Mouse (Mus musculus) neural tube, embryonic 15.5 days (tissue): ENCODE results near the gene Zpld1. TPM values are rescaled to one million over a fixed set of nuclear protein-coding genes. Genes with fewer than 3 reads are reported as not detected.

Source experiments
- ATAC-seq: fragments of 200-750 bp; cut with Nextera tagmentation; 2 replicates; pipeline ENCODE4 v1.8.0; 2017; ENCODE audit warnings: mild to moderate bottlenecking, moderate TSS enrichment, moderate library complexity; ENCODE audit not compliant: low FRiP score
- H3K27ac ChIP-seq: fragments of 300-500 bp; sonication (generic); replicated peaks from 2 replicates; pipeline ENCODE4 v1.5.1; 2015; ENCODE audit warnings: mild to moderate bottlenecking, inconsistent platforms
- H3K27me3 ChIP-seq: fragments of 300-500 bp; sonication (generic); replicated peaks from 2 replicates; pipeline ENCODE4 v1.6.1; 2015; ENCODE audit warnings: inconsistent platforms
- H3K36me3 ChIP-seq: fragments of 300-500 bp; sonication (generic); 2 replicates; pipeline ENCODE4 v1.6.1; 2015; ENCODE audit warnings: inconsistent platforms
- H3K4me1 ChIP-seq: fragments of 300-500 bp; sonication (generic); 2 replicates; pipeline ENCODE4 v1.6.1; 2015; ENCODE audit warnings: inconsistent platforms
- H3K4me2 ChIP-seq: fragments of 300-500 bp; sonication (generic); 2 replicates; pipeline ENCODE4 v1.6.1; 2015; ENCODE audit warnings: inconsistent platforms, mild to moderate bottlenecking, moderate library complexity
- H3K4me3 ChIP-seq: fragments of 300-500 bp; sonication (generic); replicated peaks from 2 replicates; pipeline ENCODE4 v1.5.1; 2015; ENCODE audit warnings: mild to moderate bottlenecking, inconsistent platforms
- H3K9ac ChIP-seq: fragments of 300-500 bp; sonication (generic); replicated peaks from 2 replicates; pipeline ENCODE4 v1.6.1; 2015; ENCODE audit warnings: mild to moderate bottlenecking, inconsistent platforms
- H3K9me3 ChIP-seq: fragments of 300-500 bp; sonication (generic); replicated peaks from 2 replicates; pipeline ENCODE4 v1.6.1; 2016; ENCODE audit warnings: inconsistent platforms
- WGBS: fragments of 180-500 bp; shearing (Covaris S2); methylation state at CpG from one replicate; pipeline ENCODE4 v1.1.7; 2015; ENCODE audit warnings: mixed read lengths; 5-methylcytosine and 5-hydroxymethylcytosine counted together
- polyA plus RNA-seq: library from polyadenylated mRNA; unstranded; fragments of >200 nt; fragmentation: Nextera tagmentation; extraction: Ambion mirVana; gene quantifications from 2 replicates; pipeline ENCODE4 v1.2.1, GENCODE M21; 2015

The Zpld1 gene
- 0.72 and 0.97 TPM in 2 replicates for polyA plus RNA-seq

DNA sequence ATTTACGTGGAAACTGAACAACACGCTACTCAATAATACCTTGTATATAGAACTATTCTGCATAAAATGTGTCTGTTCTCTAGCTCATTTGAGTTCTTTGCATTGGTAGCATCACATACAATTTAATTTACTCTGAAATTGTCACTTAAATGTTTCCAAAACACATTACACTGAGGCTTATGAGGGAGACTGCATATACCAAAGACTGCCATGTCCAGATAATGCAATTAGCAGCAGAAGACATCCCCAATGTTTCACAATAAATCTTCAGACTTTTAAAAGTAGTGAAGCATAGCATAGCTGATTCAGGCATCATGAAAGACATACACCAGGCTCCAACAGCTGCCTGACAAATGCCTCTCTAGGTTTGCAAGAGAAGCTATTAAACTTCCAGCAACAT is at the start of gene Zpld1:
TSS of gene Zpld1 (minus strand) at position 101 of the 400 bp plus-strand sequence.
- Histone ChIP-seq H3K9me3 (no peaks in the 10 kb centered on the region), H3K4me3 (no peak within 1 kb of the TSS), H3K36me3 (no peaks in the 10 kb centered on the region), H3K27ac (no peak within 1 kb of the TSS), H3K9ac (no peak within 1 kb of the TSS), H3K4me2 (no peak within 1 kb of the TSS), H3K4me1 (no peaks in the 10 kb centered on the region), H3K27me3 (no peaks in the 10 kb centered on the region)
- 93% methylated on average over 2 of the region's 2 CpGs for WGBS
- no peak for ATAC-seq

DNA sequence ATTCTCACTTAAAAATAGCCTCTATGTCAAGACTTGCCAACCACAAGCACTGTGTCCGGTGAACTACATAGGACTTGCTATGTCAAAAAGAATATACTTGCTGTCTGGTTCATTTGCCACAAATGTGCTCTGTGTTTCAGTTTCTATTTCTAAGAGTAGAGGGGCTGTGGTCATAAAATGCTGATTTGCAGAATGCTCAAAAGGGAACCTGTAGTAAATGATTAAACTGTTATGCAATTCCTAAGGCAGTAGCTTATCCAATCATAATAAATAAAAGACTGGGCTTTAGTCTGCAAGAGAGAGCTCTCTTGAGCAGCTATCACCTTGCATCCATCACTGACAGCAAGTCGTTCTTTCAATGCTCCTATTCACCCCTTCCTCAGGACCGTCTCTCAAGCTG is 47.9 kb upstream of the Zpld1 start:
- WGBS: 62% methylated on average over 3 of the region's 3 CpGs
- ATAC-seq: no peak

DNA sequence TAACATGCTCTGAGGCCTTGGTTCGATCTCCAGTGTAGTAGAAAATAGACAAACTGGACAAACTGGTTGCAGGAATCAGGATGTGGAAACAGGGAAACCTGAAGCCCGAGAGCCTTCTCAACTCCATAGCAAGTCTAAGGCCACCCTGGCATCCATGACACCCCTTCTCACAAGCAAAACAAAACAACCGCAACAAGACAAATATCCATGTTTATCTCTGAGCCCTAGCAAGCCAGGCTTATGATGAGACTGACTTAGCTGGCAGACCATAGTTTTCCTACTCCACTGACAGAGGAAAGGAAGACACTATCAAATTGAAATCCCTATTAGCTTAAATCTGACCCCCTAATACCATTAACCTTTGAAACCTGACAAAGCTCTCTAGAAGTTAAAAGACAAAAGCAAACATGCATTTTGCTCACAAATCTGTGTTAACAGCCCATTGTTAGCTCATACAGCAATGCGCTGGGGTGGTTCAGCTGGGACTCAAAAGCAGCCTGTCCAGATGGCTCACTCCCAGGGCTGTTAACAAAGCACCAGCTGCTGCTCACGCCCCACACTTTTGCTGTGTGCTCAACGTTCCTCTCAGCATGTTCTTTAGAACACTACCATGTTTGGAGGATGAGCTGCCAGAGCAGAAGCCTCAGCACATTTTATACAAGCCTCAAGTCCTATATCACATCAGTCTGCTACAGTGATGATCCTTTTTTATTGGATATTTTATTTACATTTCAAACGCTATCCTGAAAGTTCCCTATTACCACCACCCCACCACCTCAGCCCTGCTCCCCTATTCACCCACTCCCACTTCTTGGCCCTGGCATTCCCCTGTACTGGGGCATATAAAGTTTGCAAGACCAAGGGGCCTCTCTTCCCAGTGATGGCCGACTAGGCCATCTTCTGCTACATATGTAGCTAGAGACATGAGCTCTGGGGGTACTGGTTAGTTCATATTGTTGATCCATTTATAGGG is 24.0 kb upstream of the Zpld1 start:
- Histone ChIP-seq H3K4me2 (no peak overlapping the region), H3K9me3 (no peaks in the 10 kb centered on the region), H3K9ac (no peak overlapping the region), H3K36me3 (no peaks in the 10 kb centered on the region), H3K4me3 (no peak overlapping the region), H3K27ac (no peak overlapping the region), H3K27me3 (no peaks in the 10 kb centered on the region), H3K4me1 (no peaks in the 10 kb centered on the region)
- ATAC-seq: peak; percentile 81
- 35% methylated on average over 8 of the region's 8 CpGs for WGBS

More for the DNA sequence above, 47.9 kb upstream of the Zpld1 start:
- Histone ChIP-seq H3K36me3 (no peaks in the 10 kb centered on the region), H3K4me3 (no peak overlapping the region), H3K9ac (no peak overlapping the region), H3K27me3 (no peaks in the 10 kb centered on the region), H3K27ac (no peak overlapping the region), H3K9me3 (no peaks in the 10 kb centered on the region; the same call in 1 of the 2 replicates), H3K4me2 (no peak overlapping the region), H3K4me1 (no peaks in the 10 kb centered on the region)

DNA sequence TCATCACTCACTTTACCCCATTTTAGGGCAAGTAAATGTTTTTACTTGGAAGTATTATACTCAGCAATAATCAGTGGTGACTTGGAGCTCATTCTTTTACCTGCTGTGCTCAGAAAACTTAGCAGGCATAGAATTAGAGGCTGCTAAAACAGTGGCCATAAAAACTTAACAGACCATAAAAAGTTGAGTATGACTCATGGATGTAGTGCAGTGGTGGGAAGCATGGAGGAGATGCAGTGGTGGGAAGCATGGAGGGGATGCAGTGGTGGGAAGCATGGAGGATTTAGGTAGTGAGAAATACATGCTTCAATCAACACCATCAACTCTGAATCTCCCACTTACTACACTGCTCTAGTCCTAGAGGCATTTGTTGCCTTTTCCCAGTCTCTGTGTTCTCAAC is 19.2 kb upstream of the Zpld1 start:
- Histone ChIP-seq H3K4me3 (no peak overlapping the region), H3K9ac (no peak overlapping the region), H3K27me3 (no peaks in the 10 kb centered on the region), H3K4me2 (no peak overlapping the region), H3K27ac (no peak overlapping the region), H3K36me3 (no peaks in the 10 kb centered on the region), H3K9me3 (no peaks in the 10 kb centered on the region), H3K4me1 (no peaks in the 10 kb centered on the region)
- 0 out of 2 replicates have a peak, but pooled peaks have one; percentile 21 for ATAC-seq

DNA sequence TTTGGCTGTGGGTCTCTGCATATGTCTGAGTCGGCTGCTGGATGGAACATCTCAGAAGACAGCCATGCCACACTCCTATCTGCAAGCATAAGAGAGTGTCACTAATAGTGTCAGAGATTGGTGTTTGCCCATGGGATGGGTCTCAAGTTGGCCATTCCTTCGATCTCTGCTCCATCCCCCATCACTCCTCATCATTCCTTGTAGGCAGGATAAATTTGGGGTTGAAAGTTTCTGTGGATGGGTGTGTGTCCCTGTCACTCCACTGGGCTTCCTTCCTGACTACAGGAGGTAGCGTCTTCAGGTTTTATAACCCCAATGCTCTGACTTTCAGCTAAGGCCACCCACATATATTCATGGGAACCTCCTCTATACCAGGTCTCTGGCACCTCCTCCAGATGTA is 14.3 kb upstream of the Zpld1 start:
- no peak overlapping the region for H3K9ac ChIP-seq
- H3K27me3 ChIP-seq: no peaks in the 10 kb centered on the region
- no peak overlapping the region for H3K27ac ChIP-seq
- H3K4me3 ChIP-seq: no peak overlapping the region
- no peaks in the 10 kb centered on the region for H3K9me3 ChIP-seq
- WGBS: 88% methylated on average over 3 of the region's 3 CpGs
- no peaks in the 10 kb centered on the region for H3K4me1 ChIP-seq
- no peak overlapping the region for H3K4me2 ChIP-seq
- no peaks in the 10 kb centered on the region for H3K36me3 ChIP-seq
- no peak for ATAC-seq

DNA sequence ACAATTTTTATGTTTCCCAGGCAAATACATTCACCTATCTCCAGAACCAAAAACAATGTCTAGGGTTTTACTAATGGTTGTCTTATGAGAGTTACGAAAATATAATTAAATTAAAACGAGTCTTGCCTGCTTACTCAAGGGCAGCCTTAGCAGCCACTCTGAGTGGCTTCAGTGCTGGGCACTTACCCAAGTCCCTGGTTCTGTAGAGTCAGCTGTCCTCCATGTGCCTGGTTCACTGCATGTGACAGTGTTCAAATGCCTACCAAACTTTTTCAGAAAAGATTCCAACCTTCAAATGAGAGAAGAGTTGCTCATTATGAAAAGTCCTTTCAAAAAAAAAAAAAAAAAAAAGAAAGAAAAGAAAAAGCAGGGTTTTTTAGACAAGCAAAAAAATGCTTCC is 15.1 kb downstream of the Zpld1 start:
- no peak overlapping the region for H3K27ac ChIP-seq
- ATAC-seq: no peak
- no peak overlapping the region for H3K4me3 ChIP-seq
- H3K4me1 ChIP-seq: no peaks in the 10 kb centered on the region
- no peaks in the 10 kb centered on the region for H3K9me3 ChIP-seq
- H3K9ac ChIP-seq: no peak overlapping the region
- 82% methylated on average over 2 of the region's 2 CpGs for WGBS
- H3K36me3 ChIP-seq: no peaks in the 10 kb centered on the region
- H3K27me3 ChIP-seq: no peaks in the 10 kb centered on the region
- no peak overlapping the region for H3K4me2 ChIP-seq

DNA sequence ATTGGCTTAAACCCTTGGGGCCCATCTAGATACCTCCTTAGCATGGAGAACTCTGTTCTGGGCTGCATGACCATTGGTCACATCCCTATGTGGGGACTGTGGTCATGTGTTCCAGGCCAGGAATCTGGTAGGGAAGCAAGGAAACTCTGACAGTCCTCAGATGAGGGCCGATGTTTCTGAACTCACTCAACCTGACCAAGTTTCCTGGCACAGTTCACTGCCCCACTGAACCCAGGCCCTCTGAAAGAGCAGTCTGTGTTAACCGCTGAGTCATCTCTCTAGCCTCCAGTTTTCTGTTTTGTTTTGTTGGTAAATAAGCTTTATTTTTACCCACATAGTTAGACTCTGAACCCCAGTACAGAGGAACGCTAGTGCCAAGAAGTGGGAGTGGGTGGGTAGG is 20.3 kb downstream of the Zpld1 start:
- H3K36me3 ChIP-seq: no peaks in the 10 kb centered on the region
- no peak overlapping the region for H3K4me3 ChIP-seq
- no peaks in the 10 kb centered on the region for H3K9me3 ChIP-seq
- no peak overlapping the region for H3K27ac ChIP-seq
- no peak for ATAC-seq
- no peaks in the 10 kb centered on the region for H3K27me3 ChIP-seq
- WGBS: 88% methylated on average over 3 of the region's 3 CpGs
- H3K9ac ChIP-seq: no peak overlapping the region
- H3K4me2 ChIP-seq: no peak overlapping the region
- H3K4me1 ChIP-seq: no peaks in the 10 kb centered on the region

DNA sequence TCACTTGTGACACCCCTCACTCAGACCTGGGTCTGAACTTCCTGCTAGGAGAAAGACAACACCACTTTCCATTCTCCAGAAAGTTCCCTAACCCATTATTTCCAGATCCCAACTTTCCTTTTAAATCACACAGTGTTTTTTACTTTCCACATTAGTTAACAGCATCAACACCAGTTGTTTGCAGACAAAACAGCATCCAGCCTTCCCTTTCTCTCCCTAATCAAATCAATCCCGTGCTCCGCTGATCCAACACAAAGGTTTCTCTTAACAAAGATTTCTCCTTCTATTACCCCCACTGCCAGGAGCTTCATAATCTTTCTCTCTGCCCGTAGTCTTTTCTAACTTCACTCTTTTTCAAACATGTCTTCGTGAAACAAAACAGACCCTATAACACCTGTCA is 32.5 kb downstream of the Zpld1 start:
- Histone ChIP-seq H3K36me3 (no peaks in the 10 kb centered on the region), H3K9ac (no peak overlapping the region), H3K4me1 (no peaks in the 10 kb centered on the region), H3K4me2 (no peak overlapping the region), H3K4me3 (no peak overlapping the region), H3K9me3 (no peaks in the 10 kb centered on the region), H3K27me3 (no peaks in the 10 kb centered on the region), H3K27ac (no peak overlapping the region)
- 15% methylated on average over 4 of the region's 4 CpGs for WGBS
- no peak for ATAC-seq

DNA sequence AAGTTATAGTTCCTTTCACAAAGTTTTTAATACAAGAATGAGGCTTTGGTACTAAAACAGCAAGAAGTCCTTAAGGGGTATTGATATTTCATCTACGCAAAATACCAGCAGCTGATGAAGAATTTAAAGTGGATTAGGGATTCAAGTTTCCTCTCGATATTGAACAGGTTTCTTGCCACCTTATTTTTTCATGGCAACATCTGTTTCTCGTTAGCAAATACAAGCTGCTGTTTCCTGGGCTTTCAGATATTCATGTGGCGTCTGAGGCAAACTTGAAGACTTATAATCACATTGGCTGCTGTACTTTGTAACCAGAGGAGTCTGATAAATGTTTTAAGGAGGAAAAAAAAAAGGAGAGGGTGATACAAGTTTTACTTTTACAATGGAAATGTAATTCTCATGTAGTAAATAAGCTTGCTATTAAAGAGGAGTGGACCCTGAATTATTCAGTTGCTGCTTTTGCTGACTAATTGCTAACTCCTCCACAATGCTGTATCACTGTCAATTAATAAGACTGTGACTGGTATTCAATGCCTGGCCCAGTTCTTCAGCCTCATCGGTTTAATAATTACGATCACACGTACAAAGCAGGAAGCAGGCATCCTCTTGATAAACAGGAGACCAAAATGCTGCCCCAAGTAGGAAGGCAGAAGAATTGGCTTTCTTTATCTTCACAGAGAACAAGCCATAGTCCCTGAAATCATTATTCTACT is 36.8 kb downstream of the Zpld1 start:
- Histone ChIP-seq H3K27ac (no peak overlapping the region), H3K27me3 (no peaks in the 10 kb centered on the region), H3K9me3 (no peaks in the 10 kb centered on the region), H3K4me1 (no peaks in the 10 kb centered on the region), H3K36me3 (no peaks in the 10 kb centered on the region), H3K4me3 (no peak overlapping the region), H3K4me2 (no peak overlapping the region), H3K9ac (no peak overlapping the region)
- WGBS: 71% methylated on average over 7 of the region's 7 CpGs
- no peak for ATAC-seq

DNA sequence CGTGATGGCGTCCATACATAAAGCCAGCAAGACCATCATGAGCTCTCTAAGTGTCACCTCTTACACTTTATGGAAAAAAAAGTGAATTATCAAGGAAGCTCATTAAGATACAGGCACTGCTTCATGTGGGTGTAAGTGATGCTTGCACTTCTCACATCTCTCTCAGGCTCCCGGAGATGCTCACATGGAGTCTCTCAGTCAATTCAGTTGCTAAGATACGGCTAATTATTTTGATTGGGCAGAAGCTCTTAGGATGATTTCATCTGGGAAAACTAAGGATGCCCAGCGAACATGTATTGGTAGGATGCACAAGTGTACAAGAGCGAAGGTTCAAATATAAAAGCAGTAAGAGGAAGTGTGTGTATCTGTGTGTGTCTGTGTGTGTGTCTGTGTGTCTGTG is 38.1 kb downstream of the Zpld1 start:
- no peaks in the 10 kb centered on the region for H3K9me3 ChIP-seq

DNA sequence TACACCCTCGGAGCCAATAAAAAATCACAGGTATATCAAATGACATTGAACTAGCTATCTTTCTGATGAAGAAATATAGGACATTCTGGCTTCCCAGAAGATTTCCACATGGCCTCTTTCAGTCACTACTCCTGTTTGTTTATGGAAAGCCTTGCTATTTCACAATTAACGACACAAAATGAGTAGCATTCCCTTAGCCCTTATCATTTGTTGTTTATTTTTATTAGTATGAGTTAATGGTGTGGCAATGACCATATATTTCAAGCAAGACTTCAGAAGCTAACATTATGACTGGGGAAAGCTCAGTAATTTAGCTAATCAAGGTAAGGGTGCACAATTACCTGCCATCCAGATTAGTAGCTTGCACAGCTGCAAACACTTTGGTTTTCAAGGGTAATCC is 56.8 kb downstream of the Zpld1 start:
- Histone ChIP-seq H3K36me3 (no peaks in the 10 kb centered on the region), H3K9ac (no peak overlapping the region), H3K4me1 (no peaks in the 10 kb centered on the region), H3K27me3 (no peaks in the 10 kb centered on the region), H3K27ac (no peak overlapping the region), H3K4me2 (no peak overlapping the region), H3K9me3 (no peaks in the 10 kb centered on the region), H3K4me3 (no peak overlapping the region)
- WGBS: 67% methylated on average over 2 of the region's 2 CpGs
- no peak for ATAC-seq

More for the DNA sequence above, 38.1 kb downstream of the Zpld1 start:
- no peak overlapping the region for H3K9ac ChIP-seq
- WGBS: 72% methylated on average over 6 of the region's 6 CpGs
- H3K4me2 ChIP-seq: no peak overlapping the region
- H3K4me1 ChIP-seq: no peaks in the 10 kb centered on the region
- no peaks in the 10 kb centered on the region for H3K27me3 ChIP-seq
- H3K27ac ChIP-seq: no peak overlapping the region
- no peaks in the 10 kb centered on the region for H3K36me3 ChIP-seq
- ATAC-seq: 0 out of 2 replicates have a peak, but pooled peaks have one; percentile 63
- H3K4me3 ChIP-seq: no peak overlapping the region
